Mouse (Mus musculus) embryonic facial prominence, embryonic 12.5 days (tissue): ENCODE results near the gene Lrrc75b. TPM values are rescaled to one million over a fixed set of nuclear protein-coding genes. Genes with fewer than 3 reads are reported as not detected.

ENCODE experiments used
- ATAC-seq: fragments of 200-750 bp; cut with Nextera tagmentation; 2 replicates; pipeline ENCODE4 v1.8.0; 2017; ENCODE audit not compliant: insufficient number of reproducible peaks, insufficient read depth, low FRiP score, low TSS enrichment
- H3K27ac ChIP-seq: fragments of 300-500 bp; sonication (generic); 2 replicates; pipeline ENCODE4 v1.5.1; 2016; ENCODE audit warnings: mild to moderate bottlenecking
- H3K27me3 ChIP-seq: fragments of 300-500 bp; sonication (generic); 2 replicates; pipeline ENCODE4 v1.6.1; 2016; ENCODE audit warnings: mild to moderate bottlenecking, moderate library complexity
- H3K36me3 ChIP-seq: fragments of 300-500 bp; sonication (generic); 2 replicates; pipeline ENCODE4 v1.6.1; 2016; ENCODE audit warnings: mild to moderate bottlenecking
- H3K4me1 ChIP-seq: fragments of 300-500 bp; sonication (generic); 2 replicates; pipeline ENCODE4 v1.6.1; 2016
- H3K4me2 ChIP-seq: fragments of 300-500 bp; sonication (generic); replicated peaks from 2 replicates; pipeline ENCODE4 v1.6.1; 2016; ENCODE audit warnings: mild to moderate bottlenecking, moderate library complexity
- H3K4me3 ChIP-seq: fragments of 300-500 bp; sonication (generic); 2 replicates; pipeline ENCODE4 v1.5.1; 2016; ENCODE audit warnings: mild to moderate bottlenecking
- H3K9ac ChIP-seq: fragments of 300-500 bp; sonication (generic); 2 replicates; pipeline ENCODE4 v1.6.1; 2016; ENCODE audit warnings: mild to moderate bottlenecking, moderate library complexity
- H3K9me3 ChIP-seq: fragments of 300-500 bp; sonication (generic); 2 replicates; pipeline ENCODE4 v1.6.1; 2016; ENCODE audit warnings: mild to moderate bottlenecking, moderate library complexity
- WGBS: fragments of 180-500 bp; shearing (Covaris S2); methylation state at CpG from one replicate; pipeline ENCODE4 v1.1.7; 2016; 5-methylcytosine and 5-hydroxymethylcytosine counted together
- polyA plus RNA-seq: library from polyadenylated mRNA; unstranded; fragments of >200 nt; fragmentation: Nextera tagmentation; extraction: Ambion mirVana; gene quantifications from 2 replicates; pipeline ENCODE4 v1.2.1, GENCODE M21; 2016

Lrrc75b gene
- polyA plus RNA-seq, 1 experiment from 2014 or later: 2.7 TPM

- 83% methylated on average over 5 of the region's 5 CpGs for WGBS
- H3K4me1 ChIP-seq: no peaks in the 10 kb centered on the region; the same call in 1 of the 2 replicates
- H3K4me3 ChIP-seq: no peak overlapping the region
- H3K9ac ChIP-seq: no peak overlapping the region
- H3K27ac ChIP-seq: no peak overlapping the region
- peaks cover 11% of the 10 kb centered on the region for H3K27me3 ChIP-seq
- H3K4me2 ChIP-seq: no peak overlapping the region
- no peak for ATAC-seq
- no peaks in the 10 kb centered on the region for H3K9me3 ChIP-seq
- no peaks in the 10 kb centered on the region for H3K36me3 ChIP-seq
Measured at GRCm38 (mm10) chr10:75566321-75566720, 6.2 kb upstream of the Lrrc75b start.

GRCm38 (mm10) chr10:75565906-75566305 is 5.8 kb upstream of the Lrrc75b start:
- 80% methylated on average over 7 of the region's 7 CpGs for WGBS
- no peaks in the 10 kb centered on the region; the same call in 1 of the 2 replicates for H3K4me1 ChIP-seq
- H3K27me3 ChIP-seq: peaks cover 15% of the 10 kb centered on the region
- no peak overlapping the region for H3K4me2 ChIP-seq
- no peak overlapping the region for H3K9ac ChIP-seq
- H3K36me3 ChIP-seq: no peaks in the 10 kb centered on the region
- no peak overlapping the region for H3K4me3 ChIP-seq
- no peak overlapping the region for H3K27ac ChIP-seq
- H3K9me3 ChIP-seq: no peaks in the 10 kb centered on the region
- ATAC-seq: no peak; the same call in 1 of the 2 replicates

GRCm38 (mm10) chr10:75565436-75565835 is 5.3 kb upstream of the Lrrc75b start:
- peaks cover 4% of the 10 kb centered on the region; the same call in 1 of the 2 replicates for H3K4me1 ChIP-seq
- no peak overlapping the region for H3K27ac ChIP-seq
- 62% methylated on average over 6 of the region's 6 CpGs for WGBS
- H3K4me3 ChIP-seq: no peak overlapping the region
- peaks cover 18% of the 10 kb centered on the region for H3K27me3 ChIP-seq
- H3K36me3 ChIP-seq: no peaks in the 10 kb centered on the region
- no peaks in the 10 kb centered on the region for H3K9me3 ChIP-seq
- no peak overlapping the region for H3K4me2 ChIP-seq
- H3K9ac ChIP-seq: no peak overlapping the region
- no peak for ATAC-seq

- H3K36me3 ChIP-seq: no peaks in the 10 kb centered on the region
- no peak overlapping the region for H3K9ac ChIP-seq
- no peak overlapping the region for H3K4me2 ChIP-seq
Measured at GRCm38 (mm10) chr10:75564687-75565265, 4.6 kb upstream of the Lrrc75b start.

GRCm38 (mm10) chr10:75562596-75562995 is 2.5 kb upstream of the Lrrc75b start:
- Histone ChIP-seq H3K27me3 (peaks cover 32% of the 10 kb centered on the region), H3K4me2 (no peak overlapping the region), H3K9ac (no peak overlapping the region), H3K9me3 (no peaks in the 10 kb centered on the region), H3K36me3 (no peaks in the 10 kb centered on the region), H3K4me3 (no peak overlapping the region), H3K4me1 (peaks cover 16% of the 10 kb centered on the region), H3K27ac (no peak overlapping the region)
- ATAC-seq: no peak
- 84% methylated on average over 8 of the region's 8 CpGs for WGBS

More at GRCm38 (mm10) chr10:75564687-75565265, 4.6 kb upstream of the Lrrc75b start:
- ATAC-seq: no peak
- 81% methylated on average over 12 of the region's 12 CpGs for WGBS
- H3K4me1 ChIP-seq: peaks cover 9% of the 10 kb centered on the region; the same call in 1 of the 2 replicates
- no peaks in the 10 kb centered on the region for H3K9me3 ChIP-seq
- peaks cover 24% of the 10 kb centered on the region for H3K27me3 ChIP-seq
- H3K4me3 ChIP-seq: no peak overlapping the region
- no peak overlapping the region for H3K27ac ChIP-seq

- no peak for ATAC-seq
- Histone ChIP-seq H3K27me3 (peaks cover 32% of the 10 kb centered on the region), H3K9me3 (no peaks in the 10 kb centered on the region), H3K9ac (peak within 1 kb of the TSS; percentile 72; the same call in 1 of the 2 replicates), H3K4me2 (peak within 1 kb of the TSS; percentile 96), H3K4me1 (peaks cover 22% of the 10 kb centered on the region), H3K4me3 (peak within 1 kb of the TSS; percentile 58), H3K27ac (no peak within 1 kb of the TSS), H3K36me3 (no peaks in the 10 kb centered on the region)
- WGBS: 49% methylated on average over 10 of the region's 10 CpGs
Measured at GRCm38 (mm10) chr10:75561071-75561654, 1.0 kb upstream of the Lrrc75b start, which contains the start of gene Ggt1. Gene Ggt1 (plus strand): TSS chr10:75561604.

- Histone ChIP-seq H3K4me1 (peaks cover 28% of the 10 kb centered on the region), H3K4me2 (peak overlapping the region; percentile 96), H3K36me3 (no peaks in the 10 kb centered on the region), H3K9me3 (no peaks in the 10 kb centered on the region), H3K9ac (peak overlapping the region; percentile 72; the same call in 1 of the 2 replicates), H3K4me3 (peak overlapping the region; percentile 58), H3K27me3 (peaks cover 32% of the 10 kb centered on the region), H3K27ac (no peak overlapping the region)
- peak; percentile 20; the same call in 1 of the 2 replicates for ATAC-seq
- 5% methylated on average over 6 of the region's 6 CpGs for WGBS
Measured at GRCm38 (mm10) chr10:75560549-75560899, 394 bp upstream of the Lrrc75b start.

- no peaks in the 10 kb centered on the region for H3K36me3 ChIP-seq
- ATAC-seq: no peak
- peak overlapping the region; percentile 96 for H3K4me2 ChIP-seq
- H3K9ac ChIP-seq: peak overlapping the region; percentile 72
- 5% methylated on average over 14 of the region's 14 CpGs for WGBS
- 0 out of 2 replicates have a peak overlapping the region, but pooled peaks have one; percentile 1 for H3K27ac ChIP-seq
- H3K27me3 ChIP-seq: peaks cover 32% of the 10 kb centered on the region
- peaks cover 29% of the 10 kb centered on the region for H3K4me1 ChIP-seq
- H3K9me3 ChIP-seq: no peaks in the 10 kb centered on the region
- H3K4me3 ChIP-seq: peak overlapping the region; percentile 58
Measured at GRCm38 (mm10) chr10:75559041-75559675, 972 bp downstream of the Lrrc75b start.

- ATAC-seq: no peak
- no peak overlapping the region for H3K4me3 ChIP-seq
- H3K27me3 ChIP-seq: peaks cover 32% of the 10 kb centered on the region
- H3K9ac ChIP-seq: no peak overlapping the region
- H3K4me1 ChIP-seq: peaks cover 29% of the 10 kb centered on the region
- no peak overlapping the region for H3K27ac ChIP-seq
- peak overlapping the region; percentile 96; the same call in 1 of the 2 replicates for H3K4me2 ChIP-seq
- no peaks in the 10 kb centered on the region for H3K36me3 ChIP-seq
- WGBS: 33% methylated on average over 3 of the region's 3 CpGs
- H3K9me3 ChIP-seq: no peaks in the 10 kb centered on the region
Measured at GRCm38 (mm10) chr10:75558515-75558914, 1.6 kb downstream of the Lrrc75b start.

- H3K4me1 ChIP-seq: peaks cover 29% of the 10 kb centered on the region
- 23% methylated on average over 9 of the region's 9 CpGs for WGBS
- no peak overlapping the region for H3K4me2 ChIP-seq
- H3K9me3 ChIP-seq: no peaks in the 10 kb centered on the region
- no peak overlapping the region for H3K9ac ChIP-seq
- H3K4me3 ChIP-seq: no peak overlapping the region
- peaks cover 19% of the 10 kb centered on the region for H3K27me3 ChIP-seq
- ATAC-seq: no peak
- H3K27ac ChIP-seq: 0 out of 2 replicates have a peak overlapping the region, but pooled peaks have one; percentile 12
- no peaks in the 10 kb centered on the region for H3K36me3 ChIP-seq
Measured at GRCm38 (mm10) chr10:75556026-75556425, 4.1 kb downstream of the Lrrc75b start.

- Histone ChIP-seq H3K4me1 (peaks cover 26% of the 10 kb centered on the region), H3K9me3 (no peaks in the 10 kb centered on the region), H3K9ac (no peak overlapping the region), H3K27ac (0 out of 2 replicates have a peak overlapping the region, but pooled peaks have one; percentile 12), H3K36me3 (no peaks in the 10 kb centered on the region), H3K4me3 (no peak overlapping the region), H3K4me2 (no peak overlapping the region), H3K27me3 (peaks cover 14% of the 10 kb centered on the region)
- ATAC-seq: no peak
- 59% methylated on average over 6 of the region's 6 CpGs for WGBS
Measured at GRCm38 (mm10) chr10:75555557-75555956, 4.6 kb downstream of the Lrrc75b start.
